Mouse (Mus musculus): ENCODE results near the gene Ppp1r37.

Ppp1r37 gene

GRCm38 (mm10) chr7:19572926-19573775 is 10.3 kb upstream of the Ppp1r37 start:
- peak; percentile 70 for DNase-seq (ENCODE audit: low spot score)

GRCm38 (mm10) chr7:19569647-19570046 is 6.8 kb upstream of the Ppp1r37 start:
- no peak for DNase-seq (ENCODE audit: low spot score)

DNA sequence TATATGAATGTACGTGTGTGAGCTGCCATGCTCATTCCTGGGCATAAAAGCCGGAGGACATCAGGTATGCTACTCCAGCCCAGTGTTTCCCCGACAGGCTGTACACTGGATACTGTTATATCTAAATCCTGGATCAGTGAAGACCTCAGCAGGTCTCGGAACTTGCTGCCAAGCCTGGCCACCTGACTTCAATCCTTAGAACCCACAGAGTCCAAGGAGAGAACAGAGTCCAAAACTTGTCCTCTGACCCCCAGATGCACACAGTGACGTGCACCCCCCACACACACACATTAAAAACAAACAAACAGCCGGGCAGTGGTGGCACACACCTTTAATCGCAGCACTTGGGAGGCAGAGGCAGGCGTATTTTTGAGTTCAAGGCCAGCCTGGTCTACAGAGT is 4.5 kb upstream of the Ppp1r37 start:
- no peak for DNase-seq (ENCODE audit: low spot score)

- DNase-seq (ENCODE audit: low spot score), result no peak
Measured at GRCm38 (mm10) chr7:19565803-19566202, 2.9 kb upstream of the Ppp1r37 start.

- DNase-seq (ENCODE audit: low spot score), result no peak
Measured at GRCm38 (mm10) chr7:19564455-19564854, 1.6 kb upstream of the Ppp1r37 start.

GRCm38 (mm10) chr7:19563884-19564283 is 1.0 kb upstream of the Ppp1r37 start:
- DNase-seq (ENCODE audit: low spot score), result no peak

DNA sequence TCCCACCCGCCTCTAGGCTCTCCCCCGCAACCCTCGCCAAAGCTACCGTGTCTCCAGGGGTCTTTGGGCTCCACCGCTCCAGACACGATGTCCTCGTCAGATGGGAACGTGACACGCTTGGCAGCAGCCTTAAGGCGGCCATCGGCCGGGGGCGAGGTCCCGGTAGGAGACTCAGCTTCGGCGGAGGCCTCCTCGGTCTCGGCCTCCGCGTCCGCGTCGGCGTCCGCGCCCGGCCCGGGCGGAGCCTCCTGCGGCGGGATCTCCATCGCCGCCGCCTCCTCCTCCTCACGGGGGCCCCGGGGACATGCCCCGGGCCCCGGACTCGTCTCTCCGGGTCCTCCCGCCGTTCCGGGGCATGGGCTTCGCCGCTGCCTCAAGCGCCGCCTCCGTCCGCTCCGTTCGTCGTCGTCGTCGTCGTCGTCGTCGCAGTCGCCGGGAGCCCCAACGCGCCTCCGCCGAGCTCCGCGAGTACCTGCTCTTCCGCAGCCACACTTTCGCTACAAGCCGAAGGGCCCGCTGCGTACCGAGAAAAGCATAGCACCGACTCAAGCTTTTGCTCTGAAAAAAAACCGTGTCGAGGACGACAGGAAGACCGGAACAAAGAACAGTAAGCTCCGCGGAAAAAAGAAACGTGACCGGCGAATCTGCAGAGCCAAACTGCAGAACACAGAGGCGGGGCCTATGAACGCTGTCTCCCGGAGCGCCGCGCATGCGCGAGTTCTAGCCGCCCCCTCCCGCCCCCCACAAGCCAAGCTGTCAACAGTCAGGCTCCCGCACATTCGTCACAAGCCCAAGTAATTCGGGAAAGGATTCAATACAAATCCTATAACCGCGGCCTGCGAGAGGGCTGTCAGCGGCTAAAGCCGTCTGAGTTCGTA is 872 bp downstream of the Ppp1r37 start:
- DNase-seq (ENCODE audit: low spot score), result peak; percentile 92

DNA sequence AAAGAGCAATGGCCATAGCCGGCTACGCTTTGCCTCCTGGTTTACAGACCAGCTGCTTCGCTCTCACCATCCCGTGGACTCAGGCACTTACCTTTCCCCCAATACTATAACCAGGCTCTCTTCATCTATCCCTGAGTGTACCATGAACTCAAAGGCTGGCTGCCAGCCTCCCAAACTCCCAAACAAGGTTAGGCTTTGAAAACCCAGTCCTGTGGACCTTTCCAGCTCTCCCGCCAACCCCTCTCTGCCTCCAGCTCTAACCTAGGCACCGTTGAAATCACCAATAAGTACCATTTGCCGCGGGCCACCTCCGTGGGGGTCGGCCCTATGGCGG is 1.5 kb downstream of the Ppp1r37 start:
- DNase-seq (ENCODE audit: low spot score), result no peak

GRCm38 (mm10) chr7:19560491-19561260 is 2.2 kb downstream of the Ppp1r37 start:
- DNase-seq (ENCODE audit: low spot score), result peak; percentile 30

DNA sequence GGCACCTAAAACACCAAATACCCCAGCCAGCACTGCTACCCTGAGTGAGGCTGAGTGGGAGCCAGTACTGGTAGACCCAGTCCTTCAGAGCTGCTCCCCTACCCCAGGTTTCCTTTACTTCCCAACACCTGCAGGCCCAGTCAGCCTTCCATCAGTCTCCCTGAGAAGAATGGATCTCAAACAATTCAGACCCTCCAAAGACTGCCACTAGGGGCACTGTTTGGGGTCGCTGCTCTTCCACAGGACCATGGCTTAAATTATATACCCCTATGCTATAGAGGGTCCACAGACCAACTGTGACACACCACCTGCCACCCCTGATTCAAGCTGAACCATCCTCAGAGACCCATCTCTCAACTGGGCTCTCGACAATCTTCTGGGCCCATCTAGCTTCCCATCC is 3.9 kb downstream of the Ppp1r37 start:
- DNase-seq (ENCODE audit: low spot score), result no peak

GRCm38 (mm10) chr7:19557982-19558900 is 4.6 kb downstream of the Ppp1r37 start:
- no peak for DNase-seq (ENCODE audit: low spot score)

DNA sequence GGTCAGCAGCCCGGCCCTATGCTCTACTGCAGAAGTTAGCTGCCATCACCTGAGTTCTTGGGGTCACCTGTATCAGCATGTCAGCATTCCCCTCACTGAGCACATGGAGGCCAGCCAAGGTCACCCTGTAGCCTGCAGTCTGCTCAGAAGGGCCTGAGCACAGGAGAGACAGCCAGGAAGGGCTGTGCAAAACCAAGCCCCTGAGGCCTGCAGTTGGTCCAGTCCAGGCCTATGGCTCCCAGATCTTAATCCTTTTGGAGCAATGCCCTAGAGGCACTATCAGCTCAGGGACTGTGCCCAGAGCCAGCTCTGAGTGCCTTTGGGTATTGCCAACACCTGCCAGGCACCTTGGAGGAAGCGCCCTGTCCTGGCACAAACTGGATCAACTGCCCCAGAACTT is 5.8 kb downstream of the Ppp1r37 start:
- DNase-seq (ENCODE audit: low spot score), result no peak

DNA sequence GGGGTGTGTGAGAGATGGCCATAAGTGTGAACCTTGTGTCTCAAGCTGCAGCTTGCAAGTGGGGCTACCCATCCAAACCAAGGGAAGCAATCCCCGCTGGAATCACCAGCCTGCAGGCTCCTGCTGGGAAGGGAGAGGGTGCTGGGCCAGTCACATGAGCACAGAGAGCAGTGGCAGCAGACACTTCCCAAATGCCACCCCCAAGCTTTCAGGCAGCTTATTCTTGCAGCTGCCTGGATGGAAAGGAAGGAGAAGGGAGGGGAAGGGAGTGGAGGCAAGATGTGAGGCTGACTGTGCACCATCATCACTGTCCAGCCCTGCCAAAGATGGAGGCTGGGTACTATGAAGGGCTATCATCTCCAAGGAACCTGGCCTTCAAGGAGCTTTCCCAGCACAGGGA is 8.7 kb downstream of the Ppp1r37 start:
- DNase-seq (ENCODE audit: low spot score), result no peak

DNA sequence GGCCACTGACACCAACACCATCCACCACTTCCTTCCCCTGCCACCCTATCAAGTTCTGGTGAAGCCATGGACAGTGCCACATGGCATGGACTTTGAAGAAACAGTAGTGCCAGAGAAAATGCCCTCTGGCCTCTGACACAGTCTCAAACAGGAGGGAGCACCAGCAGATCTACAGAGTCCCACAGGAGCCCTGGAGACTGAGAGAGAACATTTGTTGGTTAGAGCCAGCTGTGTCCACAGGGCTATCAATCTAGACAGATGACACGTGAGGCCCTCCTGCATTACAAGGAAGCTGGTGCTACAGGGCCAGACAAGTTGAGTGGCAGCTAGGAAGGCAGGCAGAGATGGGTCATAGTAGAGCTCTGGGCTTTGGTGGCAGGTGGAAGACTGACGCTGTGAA is 10.4 kb downstream of the Ppp1r37 start:
- DNase-seq (ENCODE audit: low spot score), result peak; percentile 61

DNA sequence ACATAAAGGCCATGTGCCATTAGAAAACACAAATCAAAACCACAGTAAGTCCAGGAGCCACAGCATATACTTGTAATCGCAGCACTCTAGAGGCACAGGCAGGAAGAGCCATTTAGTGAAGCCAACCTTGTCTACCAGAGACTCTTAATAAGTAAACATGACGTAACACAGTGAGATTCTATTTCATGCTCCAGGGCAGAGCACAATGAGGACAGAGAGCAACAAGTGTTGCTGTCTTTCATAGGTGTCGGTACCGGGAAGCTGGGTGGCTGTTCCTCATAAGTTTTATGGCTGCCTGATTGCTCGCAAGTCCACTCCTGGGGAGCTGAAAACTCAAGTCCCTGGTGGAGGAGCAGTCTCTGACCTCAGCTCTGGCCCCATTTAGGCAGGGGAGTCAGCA is 11.2 kb downstream of the Ppp1r37 start:
- peak; percentile 28 for DNase-seq (ENCODE audit: low spot score)

GRCm38 (mm10) chr7:19549394-19549793 is 13.5 kb downstream of the Ppp1r37 start:
- DNase-seq (ENCODE audit: low spot score), result no peak

- no peak for DNase-seq (ENCODE audit: low spot score)
Measured at GRCm38 (mm10) chr7:19547344-19547969, 15.4 kb downstream of the Ppp1r37 start.

DNA sequence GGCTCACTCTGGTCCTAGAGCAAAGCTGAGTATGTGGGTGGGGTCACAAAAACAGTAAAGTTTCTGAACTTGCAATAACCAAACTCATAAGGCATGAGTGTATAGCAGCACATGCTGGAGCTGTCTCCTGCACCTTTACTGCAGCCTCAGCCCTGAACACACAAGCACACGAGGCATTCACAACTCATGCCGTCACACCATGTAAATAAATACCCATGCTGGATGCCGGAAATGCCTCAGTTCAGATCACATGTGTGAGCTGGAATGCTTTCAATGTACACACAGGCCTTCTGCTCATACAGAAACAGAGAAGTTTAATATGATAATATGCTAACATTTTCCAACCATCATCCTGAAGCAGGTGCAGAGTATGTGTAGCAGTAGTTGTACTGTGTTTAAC is 16.9 kb downstream of the Ppp1r37 start:
- no peak for DNase-seq (ENCODE audit: low spot score)

DNA sequence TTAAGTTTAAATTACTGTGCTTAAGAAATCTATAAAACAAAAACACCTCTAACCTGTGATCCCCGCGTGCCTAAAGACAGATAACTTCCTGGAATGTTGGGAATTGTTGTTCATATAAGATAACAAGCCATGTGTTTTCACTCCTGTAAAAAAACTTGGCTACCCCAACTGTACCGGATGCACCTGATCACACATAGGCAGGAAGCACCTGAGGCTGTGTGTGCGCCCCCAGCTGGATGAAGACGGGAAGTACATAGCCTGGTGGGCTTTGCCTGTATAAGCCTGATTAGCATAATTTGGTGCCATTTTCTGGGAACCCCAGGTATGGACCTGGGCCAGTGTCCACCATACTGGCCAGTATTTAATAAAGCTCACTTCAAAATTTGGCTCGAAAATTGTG is 19.3 kb downstream of the Ppp1r37 start:
- no peak for DNase-seq (ENCODE audit: low spot score)

DNA sequence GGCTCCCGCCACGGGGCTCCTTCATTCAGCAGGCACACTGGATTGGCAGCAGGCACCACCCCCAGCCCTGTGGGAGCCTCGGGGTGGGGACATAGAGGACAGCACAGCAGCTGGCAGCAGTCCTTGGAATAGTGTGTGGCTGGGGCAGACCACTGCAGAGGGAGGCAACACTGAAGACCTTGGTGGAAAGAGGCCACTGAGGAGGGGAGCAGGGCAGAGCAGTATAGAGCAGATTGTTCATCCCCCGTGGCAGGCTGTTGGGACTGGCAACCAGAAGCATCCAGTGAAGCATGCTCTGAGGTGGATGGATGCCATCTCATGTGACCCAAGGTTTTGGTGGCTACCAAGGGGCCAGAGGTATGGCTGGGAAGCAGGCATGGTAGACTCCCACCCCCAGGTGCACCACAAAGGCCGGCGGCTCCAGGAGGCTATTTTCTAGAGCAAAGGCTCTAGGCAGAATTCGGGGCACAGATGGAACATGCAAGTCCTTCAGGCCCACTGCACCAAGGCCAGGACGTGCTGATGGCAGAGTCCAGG is 20.7 kb downstream of the Ppp1r37 start:
- DNase-seq (ENCODE audit: low spot score), result no peak

All from adipocyte (in vitro differentiated cells).